Mouse (Mus musculus): Measurements from ENCODE around the gene Qrich1.

Gene Qrich1

GRCm38 (mm10) chr9:108516380-108517251 is at the start of gene Qrich1:
Gene Qrich1 (plus strand): TSS chr9:108516806.
- CTCF ChIA-PET, result no interaction called here

DNA sequence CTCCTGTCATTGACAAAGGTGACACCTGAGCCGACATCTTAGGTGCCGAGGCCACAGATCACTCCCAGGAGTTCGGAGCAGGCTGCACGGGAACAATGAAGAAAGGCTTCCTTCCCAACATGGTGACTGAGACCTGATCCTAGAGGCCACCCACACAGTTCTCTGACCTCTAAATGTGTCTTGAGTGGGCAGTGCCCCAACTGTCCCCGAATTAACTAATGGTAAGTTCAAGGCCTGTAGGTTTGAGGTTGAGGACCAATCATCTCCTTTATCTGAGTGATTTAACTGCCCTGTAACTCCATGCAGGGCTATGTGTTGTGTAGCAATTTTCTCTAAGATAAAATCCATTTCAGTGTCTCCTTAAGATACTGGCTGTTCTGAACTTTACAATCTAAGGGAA is 47.2 kb upstream of the Qrich1 start:
- CTCF ChIA-PET, result no interaction called here

DNA sequence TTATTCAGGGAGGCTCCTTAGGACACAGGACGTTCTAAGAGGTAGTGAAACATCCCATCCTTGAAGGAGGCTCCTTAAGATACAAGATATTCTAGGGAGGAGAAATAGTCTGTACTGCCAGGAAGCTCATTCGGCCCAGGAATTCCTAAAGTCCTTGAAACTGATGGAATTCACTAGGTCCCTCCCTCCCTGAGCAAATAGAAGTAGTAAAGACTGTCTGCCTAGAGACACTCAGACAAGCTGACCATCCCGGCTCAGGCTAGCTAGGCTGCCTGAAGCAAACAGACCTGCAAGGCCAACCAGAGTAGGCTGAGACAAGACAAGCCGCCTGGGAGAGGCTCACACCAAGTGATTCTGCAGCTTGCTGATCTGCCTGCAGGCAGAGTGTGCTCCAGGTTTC is 46.8 kb upstream of the Qrich1 start:
- CTCF ChIA-PET, result no interaction called here

DNA sequence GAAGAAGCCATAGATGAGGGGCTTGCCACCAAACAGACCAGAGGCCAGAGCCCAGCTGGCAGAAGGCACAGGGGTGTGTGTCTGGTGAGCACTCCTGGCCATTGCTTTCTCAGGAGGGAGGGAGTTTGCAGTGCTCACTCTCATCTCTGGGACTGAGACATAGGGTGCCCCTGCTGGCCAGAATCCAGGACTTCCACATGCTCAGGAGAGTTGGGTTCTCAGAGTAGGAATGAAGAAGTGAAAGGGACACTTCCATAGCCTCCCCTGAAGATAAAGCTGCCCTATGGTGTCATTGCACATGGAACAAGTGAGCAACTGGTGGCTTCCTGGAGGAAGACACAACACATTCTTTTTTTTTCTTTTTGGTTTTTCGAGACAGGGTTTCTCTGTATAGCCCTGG is 42.1 kb upstream of the Qrich1 start:
- CTCF ChIA-PET, result no interaction called here

DNA sequence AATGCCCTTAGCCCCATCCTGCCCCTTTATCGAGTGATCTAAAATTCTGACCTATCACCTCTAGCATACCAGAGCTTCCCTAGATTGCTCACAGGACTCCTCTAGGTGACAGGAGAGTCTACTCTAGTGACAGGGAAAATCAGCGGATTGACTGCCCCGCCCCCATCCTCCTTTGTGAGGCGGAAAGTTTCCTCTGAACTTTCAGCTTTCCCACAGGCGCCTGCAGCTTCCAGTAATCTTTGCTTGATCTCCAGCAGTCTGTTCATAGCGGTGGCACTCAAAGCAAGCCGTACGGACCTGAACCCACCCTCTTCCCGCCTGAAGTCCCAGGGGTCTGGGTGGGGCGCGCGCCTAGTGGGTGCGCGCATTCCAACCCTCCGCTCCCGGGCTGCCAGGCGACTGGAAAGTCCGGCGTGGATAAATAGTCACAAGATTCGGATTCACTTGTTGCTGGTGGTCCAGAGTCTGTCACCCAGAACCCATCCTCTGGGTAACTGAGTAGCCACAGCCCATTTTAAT is 37.9 kb upstream of the Qrich1 start:
- CTCF ChIA-PET, result no interaction called here

DNA sequence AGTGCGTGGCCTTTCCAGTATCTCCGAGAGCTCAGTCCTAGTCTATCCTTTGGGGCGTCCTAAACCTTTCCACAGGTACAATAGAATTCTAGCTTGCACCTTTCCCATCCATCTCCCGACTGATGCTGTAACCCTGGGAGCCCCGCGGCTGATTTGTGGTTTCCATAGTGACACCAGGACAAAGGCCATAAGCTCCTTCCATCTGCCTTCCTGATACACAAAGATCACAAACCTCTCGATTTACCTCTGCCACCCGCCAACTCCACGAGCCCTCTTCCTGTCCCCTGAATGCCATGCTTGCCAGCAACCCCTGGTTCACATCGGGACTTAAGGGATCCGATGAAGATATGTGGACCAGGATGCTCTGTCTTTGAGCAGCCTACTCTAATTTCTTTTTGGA is 37.4 kb upstream of the Qrich1 start:
- CTCF ChIA-PET, result no interaction called here

GRCm38 (mm10) chr9:108479721-108480351 is 36.8 kb upstream of the Qrich1 start, which contains the start of gene Lamb2:
Gene Lamb2 (plus strand): TSS chr9:108479736.
- CTCF ChIA-PET, result no interaction called here

- CTCF ChIA-PET, result no interaction called here
Observed at GRCm38 (mm10) chr9:108480813-108481519, 35.6 kb upstream of the Qrich1 start.

DNA sequence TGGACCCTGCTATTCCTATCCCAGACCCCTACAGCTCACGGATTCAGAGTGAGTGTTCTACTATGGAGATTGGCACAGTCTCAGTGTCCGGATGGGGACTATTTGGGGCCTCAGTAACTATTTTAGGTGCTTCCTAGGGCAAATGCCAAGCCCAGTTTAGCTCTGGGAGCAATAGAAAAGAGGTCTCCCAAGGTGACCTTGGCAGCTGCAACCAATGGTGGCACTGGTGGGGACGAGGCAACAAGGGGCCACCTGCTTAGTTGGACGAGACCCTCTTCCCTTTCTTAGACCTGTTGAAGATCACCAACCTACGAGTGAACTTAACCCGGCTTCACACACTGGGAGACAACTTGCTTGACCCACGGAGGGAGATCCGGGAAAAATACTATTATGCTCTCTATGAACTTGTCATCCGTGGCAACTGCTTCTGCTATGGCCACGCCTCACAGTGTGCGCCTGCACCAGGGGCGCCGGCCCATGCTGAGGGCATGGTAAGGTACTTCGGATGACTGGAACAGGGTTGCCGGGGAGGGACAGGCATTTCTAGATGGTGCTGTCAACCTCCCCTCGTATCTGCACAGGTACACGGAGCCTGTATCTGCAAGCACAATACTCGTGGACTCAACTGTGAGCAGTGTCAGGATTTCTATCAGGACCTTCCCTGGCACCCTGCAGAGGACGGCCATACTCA is 34.9 kb upstream of the Qrich1 start:
- CTCF ChIA-PET, result no interaction called here

DNA sequence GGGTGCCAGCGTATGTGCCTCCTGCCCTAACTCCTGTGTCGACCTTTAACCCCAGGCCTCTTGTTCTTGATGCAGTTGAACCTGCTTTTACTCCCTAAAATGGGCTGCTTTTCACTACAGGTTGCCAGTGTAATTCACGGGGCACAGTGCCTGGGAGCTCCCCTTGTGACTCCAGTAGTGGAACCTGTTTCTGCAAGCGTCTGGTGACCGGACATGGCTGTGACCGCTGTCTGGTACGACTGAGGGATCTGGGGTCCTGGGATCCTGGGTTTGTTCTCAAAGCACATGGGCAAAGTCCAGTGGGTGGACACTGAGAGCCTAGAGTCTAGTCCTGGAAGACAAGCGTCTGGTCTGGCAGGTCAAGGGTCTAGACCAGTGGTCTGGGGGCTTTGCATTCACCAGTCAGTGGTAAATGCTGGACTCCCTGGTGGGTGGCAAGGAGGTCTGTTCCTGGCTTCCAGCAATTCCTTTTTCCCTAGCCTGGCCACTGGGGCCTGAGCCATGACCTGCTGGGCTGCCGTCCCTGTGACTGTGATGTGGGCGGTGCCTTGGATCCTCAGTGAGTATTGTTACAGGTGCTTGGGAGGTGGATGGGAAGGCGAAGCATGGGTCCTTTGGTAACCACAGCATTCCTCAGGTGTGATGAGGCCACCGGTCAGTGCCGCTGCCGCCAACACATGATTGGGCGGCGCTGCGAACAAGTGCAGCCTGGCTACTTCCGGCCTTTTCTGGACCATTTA is 33.4 kb upstream of the Qrich1 start:
- CTCF ChIA-PET, result no interaction called here

DNA sequence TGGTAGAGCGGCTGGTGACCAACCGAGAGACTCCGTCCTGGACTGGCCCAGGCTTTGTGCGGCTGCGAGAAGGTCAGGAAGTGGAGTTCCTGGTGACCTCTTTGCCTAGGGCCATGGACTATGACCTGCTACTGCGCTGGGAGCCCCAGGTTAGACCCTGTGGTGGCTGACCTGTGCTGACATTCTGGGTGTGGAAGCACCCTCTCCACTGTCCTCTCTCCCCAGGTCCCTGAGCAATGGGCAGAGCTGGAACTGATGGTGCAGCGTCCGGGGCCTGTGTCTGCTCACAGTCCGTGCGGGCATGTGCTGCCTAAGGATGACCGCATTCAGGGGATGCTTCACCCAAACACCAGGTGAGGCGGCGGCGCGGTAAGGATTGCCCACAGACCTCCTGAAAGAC is 32.6 kb upstream of the Qrich1 start:
- CTCF ChIA-PET, result no interaction called here

- CTCF ChIA-PET, result no interaction called here
Observed at GRCm38 (mm10) chr9:108485301-108485875, 31.2 kb upstream of the Qrich1 start.

DNA sequence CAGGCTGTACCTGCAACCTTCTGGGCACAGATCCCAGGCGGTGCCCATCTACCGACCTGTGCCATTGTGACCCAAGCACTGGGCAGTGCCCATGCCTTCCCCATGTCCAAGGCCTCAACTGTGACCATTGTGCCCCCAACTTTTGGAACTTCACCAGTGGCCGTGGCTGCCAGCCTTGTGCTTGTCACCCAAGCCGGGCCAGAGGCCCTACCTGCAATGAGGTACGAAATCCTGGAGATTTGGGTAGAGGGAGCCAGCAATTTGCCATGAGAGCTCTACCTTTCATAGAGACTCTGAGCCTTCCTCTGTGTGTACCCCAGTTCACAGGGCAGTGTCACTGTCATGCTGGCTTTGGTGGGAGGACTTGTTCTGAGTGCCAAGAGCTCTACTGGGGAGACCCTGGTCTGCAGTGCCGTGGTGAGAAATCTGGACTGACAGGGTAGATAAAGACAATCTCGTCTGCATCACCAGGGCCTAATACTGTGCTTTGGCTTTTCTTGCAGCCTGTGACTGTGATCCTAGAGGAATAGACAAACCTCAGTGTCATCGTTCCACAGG is 29.6 kb upstream of the Qrich1 start:
- CTCF ChIA-PET, result interaction anchor here (0.6 kb wide), 1 partner anchor 14 kb away, joined by 3 read pairs; no protein-coding TSS in a partner anchor

DNA sequence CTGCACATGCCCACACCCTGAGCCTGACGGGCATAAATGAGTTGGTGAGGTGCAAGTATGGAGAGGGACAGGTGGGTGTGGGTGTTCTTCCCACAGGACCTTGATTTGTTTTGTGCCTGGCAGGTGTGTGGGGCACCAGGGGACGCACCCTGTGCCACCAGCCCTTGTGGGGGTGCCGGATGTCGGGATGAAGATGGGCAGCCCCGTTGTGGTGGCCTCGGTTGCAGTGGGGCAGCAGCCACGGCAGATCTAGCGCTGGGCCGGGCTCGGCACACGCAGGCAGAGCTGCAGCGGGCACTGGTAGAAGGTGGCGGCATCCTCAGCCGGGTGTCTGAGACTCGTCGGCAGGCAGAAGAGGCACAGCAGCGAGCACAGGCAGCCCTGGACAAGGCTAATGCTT is 28.2 kb upstream of the Qrich1 start:
- CTCF ChIA-PET, result no interaction called here

DNA sequence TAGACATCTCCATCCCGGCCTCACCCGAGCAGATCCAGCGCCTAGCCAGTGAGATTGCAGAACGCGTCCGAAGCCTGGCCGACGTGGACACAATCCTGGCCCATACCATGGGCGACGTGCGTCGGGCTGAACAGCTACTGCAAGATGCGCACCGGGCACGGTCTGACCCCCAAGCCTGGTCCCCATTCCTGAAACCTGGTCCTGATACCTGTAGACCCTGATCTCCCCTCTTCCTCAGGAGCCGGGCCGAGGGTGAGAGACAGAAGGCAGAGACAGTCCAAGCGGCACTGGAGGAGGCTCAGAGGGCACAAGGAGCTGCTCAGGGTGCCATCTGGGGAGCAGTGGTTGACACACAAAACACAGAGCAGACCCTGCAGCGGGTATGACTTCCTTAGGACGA is 27.4 kb upstream of the Qrich1 start:
- CTCF ChIA-PET, result interaction anchor here (0.6 kb wide), 1 partner anchor 83 kb away, joined by 3 read pairs; no protein-coding TSS in a partner anchor

DNA sequence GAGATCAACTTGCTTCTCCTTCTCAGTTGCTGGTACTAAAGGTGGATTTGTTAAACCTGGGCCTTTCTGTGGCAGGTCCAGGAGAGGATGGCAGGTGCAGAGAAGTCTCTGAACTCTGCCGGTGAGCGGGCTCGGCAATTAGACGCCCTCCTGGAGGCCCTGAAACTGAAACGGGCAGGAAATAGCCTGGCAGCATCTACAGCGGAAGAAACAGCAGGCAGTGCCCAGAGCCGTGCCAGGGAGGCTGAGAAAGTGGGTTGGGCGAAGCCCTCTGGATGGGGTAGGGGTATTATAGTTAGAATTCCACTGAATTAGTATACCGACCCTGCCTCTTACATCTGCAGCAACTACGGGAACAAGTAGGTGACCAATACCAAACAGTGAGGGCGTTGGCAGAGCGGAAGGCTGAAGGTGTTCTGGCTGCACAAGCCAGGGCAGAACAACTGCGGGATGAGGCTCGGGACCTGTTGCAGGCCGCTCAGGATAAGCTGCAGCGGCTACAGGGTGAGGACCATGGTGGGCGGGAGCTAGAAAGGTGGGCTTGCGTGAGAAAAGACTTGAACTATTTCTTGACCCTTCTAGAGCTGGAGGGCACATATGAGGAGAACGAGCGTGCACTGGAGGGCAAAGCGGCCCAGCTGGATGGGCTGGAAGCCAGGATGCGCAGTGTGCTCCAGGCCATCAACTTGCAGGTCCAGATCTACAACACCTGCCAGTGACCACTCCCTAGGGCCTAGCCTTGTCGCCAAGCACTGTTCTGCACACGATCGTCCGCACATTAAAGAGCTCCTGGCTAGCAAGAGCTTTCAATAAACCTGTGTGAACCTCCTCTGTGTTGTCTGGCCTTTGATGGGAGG is 26.7 kb upstream of the Qrich1 start:
- CTCF ChIA-PET, result interaction anchor here (0.6 to 1.0 kb wide), 3 partner anchors 18 to 82 kb away, joined by 3 to 4 read pairs (median 3); no protein-coding TSS in a partner anchor

DNA sequence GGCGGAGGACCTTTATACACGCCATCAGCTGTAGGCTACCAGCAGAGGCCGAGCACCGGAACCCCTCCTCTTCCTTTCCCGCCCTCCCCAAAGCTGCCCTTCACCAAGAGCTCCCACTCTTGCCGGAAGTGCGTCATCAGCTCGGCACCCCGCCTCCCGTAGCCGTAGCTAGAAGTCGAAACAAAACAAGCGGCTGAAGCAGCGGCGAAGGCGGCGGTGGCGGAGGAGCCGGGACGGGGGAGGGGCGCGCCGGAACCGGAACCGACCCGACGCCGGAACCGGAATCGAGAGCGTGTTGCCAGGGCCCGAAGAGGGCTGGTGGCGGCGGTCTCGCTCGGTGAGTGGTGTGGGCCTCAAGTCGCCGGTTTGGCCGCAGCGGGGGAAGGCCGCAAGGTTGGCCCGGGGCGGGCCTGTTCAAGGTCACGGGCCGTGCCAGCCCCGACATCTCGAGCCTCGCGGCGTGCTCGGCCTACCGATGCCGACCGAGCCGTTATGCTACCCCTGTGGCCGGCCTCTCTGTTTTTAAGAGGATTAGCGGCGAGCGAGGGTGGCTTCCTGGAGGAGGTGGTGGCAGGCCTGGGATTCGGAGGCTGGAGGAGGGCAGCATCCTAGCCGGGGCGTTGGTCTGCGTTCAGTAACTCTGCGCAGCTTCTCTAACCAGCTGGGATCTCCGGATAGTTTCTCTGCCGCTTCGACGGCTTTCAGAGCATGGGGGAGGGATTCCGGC is 25.9 kb upstream of the Qrich1 start, which contains the start of gene Usp19:
TSS of gene Usp19 (plus strand) at position 44 of the 727 bp plus-strand sequence.
- CTCF ChIA-PET, result interaction anchor here (0.8 to 1.0 kb wide), 2 partner anchors 18 to 47 kb away, joined by 3 to 4 read pairs; no protein-coding TSS in a partner anchor

DNA sequence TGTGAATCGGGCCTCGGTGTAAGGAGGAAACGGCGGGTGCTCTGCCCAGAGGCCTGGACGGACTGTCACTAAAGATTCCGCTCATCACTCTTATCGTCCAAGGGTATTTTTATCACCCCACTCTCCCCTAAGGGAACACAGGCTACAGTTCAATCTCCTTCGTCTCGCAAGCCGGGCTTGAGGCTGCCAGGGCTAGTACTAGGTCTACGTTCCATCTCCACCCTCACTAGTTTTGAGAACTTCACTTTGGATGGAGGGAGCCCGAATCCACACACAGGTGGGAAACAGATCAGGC is 25.4 kb upstream of the Qrich1 start:
- CTCF ChIA-PET, result no interaction called here

Measured in spleen, embryonic (tissue).